Mouse (Mus musculus) duodenum, adult 2 months (tissue): ENCODE results near the gene Pde7b. TPM values are rescaled to one million over a fixed set of nuclear protein-coding genes. Genes with fewer than 3 reads are reported as not detected.

Experiments used
- polyA plus RNA-seq: library from polyadenylated mRNA; depleted of rRNA; stranded (reverse); fragments of >200 nt; gene quantifications from 2 replicates; pipeline ENCODE4 v1.2.3, GENCODE M21; 2012; ENCODE audit warnings: low replicate concordance; rRNA removed

Gene Pde7b
- polyA plus RNA-seq, result 1.6 and 2.1 TPM in 2 replicates

DNA sequence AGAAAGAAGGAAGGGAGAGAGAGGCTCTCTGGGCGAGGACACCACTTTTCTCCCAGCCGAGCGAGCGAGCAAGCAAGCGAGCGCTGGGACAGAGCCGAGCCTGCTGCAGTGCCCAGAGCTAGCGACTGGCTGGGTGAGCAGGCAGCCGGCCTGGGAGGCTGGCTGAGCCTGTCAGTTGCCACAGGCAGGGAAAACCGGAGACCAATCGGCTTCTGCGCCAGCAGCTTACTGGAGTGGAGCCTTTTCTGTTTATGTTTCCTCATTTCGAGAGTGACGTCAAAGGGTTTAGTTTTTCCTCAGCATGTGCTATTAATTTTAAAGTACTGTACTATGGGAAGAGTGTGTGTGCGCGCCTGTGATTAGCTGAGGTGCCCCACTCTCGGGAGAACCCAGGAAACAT is at the start of gene Pde7b:
Gene Pde7b (minus strand): TSS at position 173 of the 400 bp plus-strand sequence.

Other genes starting within 250 kb of the Pde7b start
- gene Ahi1, start 227.5 kb upstream of the Pde7b start, polyA plus RNA-seq, result 0.52 and 0.89 TPM in 2 replicates